Mouse (Mus musculus) thymus, postnatal 14 days (tissue): Measurements from ENCODE around the gene Slc25a48.
A peak's percentile ranks its signal among the peaks of the same experiment; 100 is the strongest.

ENCODE experiments used
- DNase-seq: peaks from one replicate; pipeline ENCODE4 v3.0.0; 2021

Slc25a48 gene

GRCm38 (mm10) chr13:56513595-56513994 lies 75.4 kb downstream of the Slc25a48 start:
- no peak for DNase-seq

- no peak for DNase-seq
Measured at GRCm38 (mm10) chr13:56516311-56516710, 78.2 kb downstream of the Slc25a48 start.

- DNase-seq = no peak
Measured at GRCm38 (mm10) chr13:56516816-56517215, 78.7 kb downstream of the Slc25a48 start.

- DNase-seq = peak; percentile 95
Measured at GRCm38 (mm10) chr13:56522081-56522820, 84.1 kb downstream of the Slc25a48 start, which contains the start of gene Fbxl21. Gene Fbxl21 (plus strand): TSS chr13:56522472.

GRCm38 (mm10) chr13:56522821-56523167 lies 84.6 kb downstream of the Slc25a48 start:
- DNase-seq = no peak
